Mouse (Mus musculus) c-Kit-positive CD71-positive TER-119-negative erythroid progenitor cells, embryonic 14.5 days (primary cell): ENCODE measurements around the gene Tnfsf12.
"Not testable (repeated sequence)": the region's sequence is repeated elsewhere in the genome, so short reads cannot be mapped to it uniquely, and the experiment has no call there.

Source experiments
- DNase-seq: peaks from one replicate; pipeline ENCODE4 v3.0.0-alpha.2; 2013; ENCODE audit warnings: low read depth

The Tnfsf12 gene

GRCm38 (mm10) chr11:69704613-69705010 lies 9.0 kb upstream of the Tnfsf12 start:
- no peak for DNase-seq

GRCm38 (mm10) chr11:69703814-69704612 lies 8.4 kb upstream of the Tnfsf12 start:
- no peak for DNase-seq

DNA sequence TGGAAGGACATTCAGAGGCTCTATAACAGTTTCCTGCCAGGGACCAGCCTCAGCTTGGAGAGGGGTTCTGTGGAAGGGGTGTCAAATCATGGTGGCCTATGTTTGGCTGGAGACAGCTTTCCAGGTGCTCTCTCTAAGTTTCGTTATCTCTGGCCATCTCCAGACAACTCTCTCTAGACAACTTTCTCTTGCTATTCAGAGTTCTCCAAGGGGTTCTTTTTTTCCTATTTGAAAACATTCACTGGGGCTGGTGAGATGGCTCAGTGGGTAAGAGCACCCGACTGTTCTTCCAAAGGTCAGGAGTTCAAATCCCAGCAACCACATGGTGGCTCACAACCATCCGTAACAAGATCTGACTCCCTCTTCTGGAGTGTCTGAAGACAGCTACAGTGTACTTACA lies 7.7 kb upstream of the Tnfsf12 start:
- not testable (repeated sequence) for DNase-seq

- not testable (repeated sequence) for DNase-seq
These were observed 7.2 kb upstream of the Tnfsf12 start for GRCm38 (mm10) chr11:69702886-69703285.

DNA sequence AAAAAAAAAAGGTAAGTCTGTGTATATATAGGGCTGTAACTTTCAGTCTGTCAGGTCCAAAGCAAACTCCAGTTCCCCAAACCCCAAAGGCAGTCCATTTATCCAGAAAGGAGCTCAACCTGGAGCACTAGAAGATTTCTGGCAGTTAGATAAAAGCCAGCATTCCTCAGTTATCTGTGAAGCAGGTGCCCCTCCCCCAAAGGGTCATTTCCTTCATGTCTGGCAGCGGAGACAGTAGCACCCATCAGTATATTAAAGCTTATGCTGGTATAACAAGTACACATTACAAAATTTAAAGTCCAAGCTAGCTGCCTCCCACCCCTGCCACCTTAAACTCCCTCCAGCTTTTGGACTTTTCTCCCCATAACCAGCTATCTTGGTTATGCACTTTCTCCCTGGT lies 3.9 kb upstream of the Tnfsf12 start:
- DNase-seq: no peak

- DNase-seq: no peak
These were observed 2.9 kb upstream of the Tnfsf12 start for GRCm38 (mm10) chr11:69698574-69698973.

DNA sequence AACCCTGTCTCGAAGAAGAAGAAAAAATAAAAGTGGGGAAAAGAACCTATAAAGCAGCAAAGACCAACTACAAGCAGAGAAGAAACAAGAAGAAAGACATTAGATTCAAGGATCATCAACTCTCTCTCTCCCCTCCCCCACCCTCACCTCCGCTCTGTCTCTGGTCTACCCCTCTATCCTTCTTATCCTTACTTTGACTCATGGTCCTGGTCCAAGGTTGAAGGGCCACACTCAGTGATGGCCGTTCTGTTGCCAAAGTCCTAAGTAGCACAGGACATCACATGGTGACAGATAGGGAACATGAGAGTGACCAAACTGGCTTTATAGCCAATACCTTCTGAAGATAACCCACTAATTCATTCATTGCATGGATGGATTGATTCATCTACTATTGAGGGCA lies 1.7 kb upstream of the Tnfsf12 start:
- DNase-seq: no peak

- DNase-seq: no peak
These were observed 646 bp downstream of the Tnfsf12 start for GRCm38 (mm10) chr11:69695046-69695360.

DNA sequence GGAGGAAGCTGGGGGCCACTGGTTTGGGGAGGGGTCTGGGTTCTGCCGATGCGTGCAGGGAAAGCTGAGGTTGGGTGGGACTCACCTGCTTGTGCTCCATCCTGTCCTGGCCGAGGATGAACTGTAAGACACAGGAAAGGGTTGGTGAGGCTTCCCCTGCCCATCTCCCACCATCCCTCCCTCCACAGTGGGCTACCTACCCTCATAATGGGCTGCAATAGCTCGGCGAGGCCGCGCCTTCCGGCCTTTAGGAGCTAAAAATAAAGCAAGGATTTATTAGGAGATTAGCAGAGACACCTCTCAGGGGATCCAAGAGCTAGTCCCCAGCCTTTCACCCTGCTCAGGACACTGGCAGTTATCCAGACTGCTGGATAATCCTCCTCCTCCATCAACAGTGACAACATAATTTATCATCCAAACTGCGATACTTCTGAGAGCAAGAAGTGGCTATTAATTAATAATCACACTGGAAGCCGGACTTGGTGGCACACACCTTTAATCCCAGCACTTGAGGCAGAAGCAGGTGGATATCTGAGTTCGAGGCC lies 2.2 kb downstream of the Tnfsf12 start:
- no peak for DNase-seq

- no peak for DNase-seq
These were observed 2.8 kb downstream of the Tnfsf12 start for GRCm38 (mm10) chr11:69692863-69693262.

DNA sequence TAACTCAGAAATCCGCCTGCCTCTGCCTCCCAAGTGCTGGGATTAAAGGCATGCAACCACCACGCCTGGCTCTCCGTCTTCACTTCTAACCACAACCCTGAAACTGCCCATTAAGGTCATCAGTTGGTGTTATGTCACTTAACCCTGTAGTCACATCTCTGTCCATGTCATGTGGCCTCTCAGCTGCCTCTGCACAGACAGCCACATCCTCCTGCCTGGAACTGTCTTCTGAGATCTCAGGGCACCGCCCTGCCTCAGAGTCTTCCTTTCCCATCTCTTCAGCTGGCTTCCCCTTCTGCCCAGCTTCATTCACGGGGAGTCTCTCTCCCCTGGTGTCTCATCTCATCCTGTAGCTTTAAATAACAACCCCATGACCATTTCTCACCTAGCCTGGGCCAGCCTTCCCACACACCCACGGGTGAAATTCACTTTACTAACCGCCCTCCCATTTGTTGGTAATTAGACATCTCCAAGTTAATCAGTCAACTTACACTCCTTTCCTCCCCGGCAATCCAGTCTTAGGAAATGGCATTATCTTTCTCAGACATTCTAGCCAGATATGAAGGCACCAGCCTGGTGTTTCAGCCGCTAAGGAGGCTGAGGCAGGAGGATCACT lies 3.3 kb downstream of the Tnfsf12 start:
- no peak for DNase-seq

- no peak for DNase-seq
These were observed 5.8 kb downstream of the Tnfsf12 start for GRCm38 (mm10) chr11:69689891-69690290.

DNA sequence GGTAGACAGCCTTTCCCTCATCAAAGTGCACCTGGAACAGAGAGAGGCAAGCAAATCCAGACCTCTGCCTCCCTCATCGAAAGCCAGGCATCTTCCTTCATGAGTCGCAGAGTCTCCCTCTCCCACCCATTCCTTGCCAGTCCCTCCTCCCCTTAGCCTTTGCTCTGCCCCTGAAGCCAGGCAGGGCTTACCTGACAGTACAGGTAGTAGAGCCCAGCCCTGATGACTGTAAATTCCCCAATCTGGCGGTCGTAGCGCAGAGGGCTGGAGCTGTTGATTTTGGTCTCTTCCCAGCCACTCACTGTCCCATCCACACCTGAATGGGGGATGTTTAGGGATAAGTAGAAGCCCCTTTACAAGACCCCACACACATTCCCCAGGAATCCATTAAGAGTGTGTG lies 8.6 kb downstream of the Tnfsf12 start:
- no peak for DNase-seq

GRCm38 (mm10) chr11:69686377-69686776 lies 9.3 kb downstream of the Tnfsf12 start:
- no peak for DNase-seq

DNA sequence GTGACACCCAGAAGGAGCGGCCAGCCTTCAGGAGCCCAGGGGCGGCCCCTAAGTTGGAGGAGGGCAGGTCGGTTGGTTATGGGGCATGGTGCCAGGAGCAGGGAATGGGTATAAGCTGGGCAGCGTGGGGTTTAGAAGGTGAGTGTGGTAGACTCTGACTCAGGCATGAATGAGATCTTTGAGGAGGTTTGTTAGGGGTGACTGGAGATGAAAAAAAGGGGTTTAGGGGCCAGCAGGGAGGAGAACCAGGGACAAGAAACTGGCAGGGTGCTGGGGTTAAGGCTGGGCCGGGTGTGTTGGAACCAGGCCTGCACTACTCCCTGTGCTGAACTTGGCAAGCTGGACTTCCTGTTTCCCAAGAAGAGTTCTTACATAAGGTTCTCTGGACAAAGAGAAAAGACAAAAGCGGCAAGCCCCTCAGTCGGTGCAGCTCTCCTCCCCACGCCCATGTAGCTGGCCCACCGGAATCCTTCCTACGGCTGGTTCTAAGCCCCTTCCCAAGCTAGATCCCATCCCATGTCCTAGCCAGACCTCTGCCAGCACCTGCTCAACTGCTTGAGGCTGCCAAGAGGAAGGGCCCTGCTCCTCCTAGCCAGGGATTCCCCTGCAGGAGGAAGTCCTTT lies 10.0 kb downstream of the Tnfsf12 start, which contains the start of gene Tnfsf13:
Gene Tnfsf13, minus strand, starts transcription at position 259 of the 623 bp plus-strand sequence.
- no peak for DNase-seq

GRCm38 (mm10) chr11:69684936-69685335 lies 10.7 kb downstream of the Tnfsf12 start:
- no peak for DNase-seq

GRCm38 (mm10) chr11:69684128-69684745 lies 11.4 kb downstream of the Tnfsf12 start:
- no peak for DNase-seq

DNA sequence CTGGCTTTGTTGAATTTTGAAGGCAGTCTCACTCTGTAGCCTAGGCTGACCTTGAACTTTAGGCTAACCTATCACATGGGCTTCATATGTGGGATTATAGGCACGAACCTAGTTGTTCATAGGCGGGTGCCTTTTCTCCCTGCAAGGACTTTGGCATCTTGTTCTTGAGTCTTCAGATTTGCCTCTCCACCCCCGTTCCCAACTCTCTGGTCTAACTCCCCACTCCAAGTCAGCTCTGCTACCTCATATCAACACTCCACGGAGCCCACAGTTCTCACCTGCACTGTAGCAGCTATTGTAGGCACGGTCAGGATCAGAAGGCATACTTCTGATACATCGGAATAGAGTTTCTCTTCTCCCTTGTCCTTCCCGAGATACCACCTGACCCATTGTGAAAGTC lies 12.1 kb downstream of the Tnfsf12 start:
- DNase-seq: no peak

- peak; percentile 94 for DNase-seq
These were observed 12.7 kb downstream of the Tnfsf12 start for GRCm38 (mm10) chr11:69682840-69683533.

GRCm38 (mm10) chr11:69682209-69682839 lies 13.3 kb downstream of the Tnfsf12 start:
- DNase-seq: no peak
